8 mouse cellular contexts compared by ENCODE assay signal in the genomic region with DNA sequence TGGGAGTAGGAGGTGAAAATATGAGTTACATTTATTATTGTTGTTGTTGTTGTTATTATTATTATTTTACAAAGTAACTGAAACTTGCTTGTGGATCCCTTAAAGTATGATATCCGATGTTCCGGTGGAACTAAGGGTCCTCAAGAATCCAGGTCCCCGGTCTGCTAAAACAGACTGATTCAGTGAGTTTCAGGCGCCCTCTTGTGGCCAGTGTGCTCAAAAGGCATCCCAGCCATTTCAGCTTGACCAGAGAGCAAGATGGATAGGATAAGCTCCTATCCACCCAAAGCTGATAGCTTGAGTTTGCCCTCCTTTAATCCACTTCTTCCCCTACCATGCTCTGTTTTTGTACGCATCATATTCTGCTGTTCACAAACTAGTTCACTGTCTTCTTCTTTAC. TPM values are rescaled to one million over a fixed set of nuclear protein-coding genes. Genes with fewer than 3 reads are reported as not detected.
DNase-seq lines count a peak whose midpoint lies in the region; ATAC-seq and TF ChIP-seq lines count a peak whose summit lies in the region.

No protein-coding gene starts in this region.

- no peak overlapping the region for H3K4me3 ChIP-seq in midbrain, embryonic 10.5 days
- H3K4me3 ChIP-seq in midbrain, embryonic 13.5 days (replicated peaks), result no peak overlapping the region
- H3K4me3 ChIP-seq in forebrain, embryonic 16.5 days (replicated peaks; ENCODE audit: low read length), result no peak overlapping the region

- H3K36me3 ChIP-seq in midbrain, embryonic 10.5 days, result no peaks in the 10 kb centered on the region
- no peaks in the 10 kb centered on the region for H3K36me3 ChIP-seq in midbrain, embryonic 13.5 days
- no peaks in the 10 kb centered on the region for H3K36me3 ChIP-seq in forebrain, embryonic 16.5 days (ENCODE audit: control insufficient read depth, insufficient read depth)

- H3K4me1 ChIP-seq in midbrain, embryonic 10.5 days, result peaks cover 11% of the 10 kb centered on the region; the same call in 1 of the 2 replicates
- H3K4me1 ChIP-seq in midbrain, embryonic 13.5 days (replicated peaks), result no peaks in the 10 kb centered on the region
- no peaks in the 10 kb centered on the region for H3K4me1 ChIP-seq in forebrain, embryonic 16.5 days (replicated peaks; ENCODE audit: control insufficient read depth, insufficient read depth, low read length)

- no peaks in the 10 kb centered on the region for H3K9me3 ChIP-seq in midbrain, embryonic 10.5 days (replicated peaks)
- no peaks in the 10 kb centered on the region for H3K9me3 ChIP-seq in midbrain, embryonic 13.5 days
- H3K9me3 ChIP-seq in forebrain, embryonic 16.5 days (ENCODE audit: control insufficient read depth, low read length), result no peaks in the 10 kb centered on the region

- 8% methylated on average over 5 of the region's 5 CpGs for WGBS in midbrain, embryonic 10.5 days
- WGBS in midbrain, embryonic 13.5 days, result 4% methylated on average over 5 of the region's 5 CpGs
- 4% methylated on average over 5 of the region's 5 CpGs for WGBS in forebrain, embryonic 16.5 days

- H3K27ac ChIP-seq in midbrain, embryonic 10.5 days (replicated peaks), result no peak overlapping the region
- no peak overlapping the region for H3K27ac ChIP-seq in midbrain, embryonic 13.5 days
- no peak overlapping the region for H3K27ac ChIP-seq in forebrain, embryonic 16.5 days (ENCODE audit: low read length)

- TF ChIP-seq POLR2A in brain, embryonic 14.5 days (IDR thresholded peaks at IDR 0.05; ENCODE audit: borderline replicate concordance, extremely low read depth, insufficient read depth, insufficient read length, poor library complexity, severe bottlenecking), result no peak

- DNase-seq in midbrain, embryonic 10.5 days (ENCODE audit: low spot score), result peak; percentile 83
- DNase-seq in brain, embryonic 14.5 days (ENCODE audit: low read depth), result peak; percentile 90
- DNase-seq in kidney, postnatal 10 days, result peak; percentile 89
- peak; percentile 49 to 67 for DNase-seq in lung, adult 18-20 months
- DNase-seq in retina, postnatal 1 day, result peak; percentile 87
- DNase-seq in urinary bladder, postnatal 25 days (ENCODE audit: low spot score), result peak; percentile 73

- no peak for ATAC-seq in midbrain, embryonic 13.5 days
- ATAC-seq in forebrain, embryonic 16.5 days, result peak; percentile 34; the same call in 1 of the 2 replicates

- H3K4me2 ChIP-seq in midbrain, embryonic 13.5 days (replicated peaks), result no peak overlapping the region
- H3K4me2 ChIP-seq in forebrain, embryonic 16.5 days (ENCODE audit: low read length), result no peak overlapping the region

- H3K27me3 ChIP-seq in midbrain, embryonic 10.5 days (ENCODE audit: low read depth, poor library complexity, severe bottlenecking), result peaks cover 9% of the 10 kb centered on the region
- H3K27me3 ChIP-seq in midbrain, embryonic 13.5 days, result peaks cover 6% of the 10 kb centered on the region; the same call in 1 of the 2 replicates
- H3K27me3 ChIP-seq in forebrain, embryonic 16.5 days (replicated peaks; ENCODE audit: control insufficient read depth, insufficient read depth, low read length), result peaks cover 2% of the 10 kb centered on the region; the same call in 1 of the 2 replicates

- TF ChIP-seq CTCF in brain, embryonic 14.5 days (IDR thresholded peaks at IDR 0.05; ENCODE audit: borderline replicate concordance, extremely low read depth, insufficient read depth, insufficient read length), result peak; percentile 92

- H3K9ac ChIP-seq in midbrain, embryonic 13.5 days (replicated peaks), result no peak overlapping the region
- H3K9ac ChIP-seq in forebrain, embryonic 16.5 days (replicated peaks; ENCODE audit: low read depth, low read length), result no peak overlapping the region

RNA-seq across cellular contexts. Expression of gene Cdca7l, which starts 35.0 kb away (rescaled TPM):
- 46.2 and 55.8 TPM in 2 replicates for polyA plus RNA-seq in midbrain, embryonic 10.5 days (2016; fragmentation: Nextera tagmentation; extraction: Ambion mirVana)
- polyA plus RNA-seq in midbrain, embryonic 13.5 days (2015; fragmentation: Nextera tagmentation; extraction: Ambion mirVana), result 8.6 and 9.7 TPM in 2 replicates
- polyA plus RNA-seq in brain, embryonic 14.5 days (2012; rRNA removed), result 5.6 and 6.9 TPM in 2 replicates
- polyA plus RNA-seq in forebrain, embryonic 16.5 days (2015; fragmentation: Nextera tagmentation; extraction: Ambion mirVana), result 9.0 and 9.6 TPM in 2 replicates
